Mouse (Mus musculus) heart, embryonic 12.5 days (tissue): ENCODE measurements around the gene Ptprr. TPM values are rescaled to one million over a fixed set of nuclear protein-coding genes. Genes with fewer than 3 reads are reported as not detected.

Experiments used
- ATAC-seq: fragments of 200-750 bp; cut with Nextera tagmentation; 2 replicates; pipeline ENCODE4 v1.8.0; 2017; ENCODE audit warnings: moderate TSS enrichment, moderate library complexity; ENCODE audit not compliant: insufficient number of reproducible peaks, low FRiP score
- H3K27ac ChIP-seq: fragments of 300-500 bp; sonication (generic); 2 replicates; pipeline ENCODE4 v1.5.1; 2016; ENCODE audit warnings: mild to moderate bottlenecking, moderate library complexity; ENCODE audit not compliant: poor library complexity, severe bottlenecking
- H3K27me3 ChIP-seq: fragments of 300-500 bp; sonication (generic); replicated peaks from 2 replicates; pipeline ENCODE4 v1.6.1; 2016; ENCODE audit warnings: mild to moderate bottlenecking, moderate library complexity
- H3K36me3 ChIP-seq: fragments of 300-500 bp; sonication (generic); 2 replicates; pipeline ENCODE4 v1.6.1; 2016; ENCODE audit warnings: mild to moderate bottlenecking, moderate library complexity
- H3K4me1 ChIP-seq: fragments of 300-500 bp; sonication (generic); replicated peaks from 2 replicates; pipeline ENCODE4 v1.6.1; 2016; ENCODE audit warnings: mild to moderate bottlenecking
- H3K4me2 ChIP-seq: fragments of 300-500 bp; sonication (generic); 2 replicates; pipeline ENCODE4 v1.6.1; 2016; ENCODE audit warnings: mild to moderate bottlenecking, moderate library complexity
- H3K4me3 ChIP-seq: fragments of 300-500 bp; sonication (generic); 2 replicates; pipeline ENCODE4 v1.5.1; 2016; ENCODE audit warnings: mild to moderate bottlenecking
- H3K9ac ChIP-seq: fragments of 300-500 bp; sonication (generic); 2 replicates; pipeline ENCODE4 v1.6.1; 2016; ENCODE audit warnings: mild to moderate bottlenecking, moderate library complexity
- H3K9me3 ChIP-seq: fragments of 300-500 bp; sonication (generic); replicated peaks from 2 replicates; pipeline ENCODE4 v1.6.1; 2016; ENCODE audit warnings: mild to moderate bottlenecking, moderate library complexity
- WGBS: fragments of 180-500 bp; shearing (Covaris S2); methylation state at CpG from one replicate; pipeline ENCODE4 v1.1.7; 2016; 5-methylcytosine and 5-hydroxymethylcytosine counted together
- polyA plus RNA-seq: library from polyadenylated mRNA; unstranded; fragments of >200 nt; fragmentation: Nextera tagmentation; extraction: Ambion mirVana; gene quantifications from 2 replicates; pipeline ENCODE4 v1.2.1, GENCODE M21; 2016

Ptprr gene
- polyA plus RNA-seq, 1 experiment from 2014 or later = 0.80 TPM

- H3K4me2 ChIP-seq = peak overlapping the region; percentile 1; the same call in 1 of the 2 replicates
- WGBS = 25% methylated on average over 4 of the region's 4 CpGs
These were observed 249.4 kb downstream of the Ptprr start for GRCm38 (mm10) chr10:116267434-116267822.

DNA sequence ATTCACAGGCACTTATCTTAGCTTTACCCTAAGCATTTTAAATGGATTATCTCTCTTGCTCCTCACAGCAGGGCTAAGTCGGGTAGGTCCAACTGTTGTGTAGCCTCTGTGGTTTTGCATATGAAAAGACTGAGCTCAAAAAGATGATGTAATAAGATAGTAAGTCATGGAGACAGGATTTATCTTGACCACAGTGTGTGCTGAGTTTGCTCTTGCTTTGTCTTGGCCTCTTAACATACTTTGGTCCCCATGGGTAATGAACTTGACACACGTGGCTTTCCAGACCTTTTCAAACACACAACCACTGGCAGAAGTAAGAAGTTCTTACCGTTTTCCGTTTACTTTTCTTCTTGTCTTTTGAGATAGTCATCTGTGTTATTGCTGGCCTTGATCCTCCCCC lies 250.3 kb downstream of the Ptprr start:
- no peak overlapping the region for H3K27ac ChIP-seq
- no peak overlapping the region for H3K4me2 ChIP-seq
- H3K4me1 ChIP-seq = peaks cover 49% of the 10 kb centered on the region
- no peaks in the 10 kb centered on the region for H3K9me3 ChIP-seq
- WGBS = 55% methylated on average over 4 of the region's 4 CpGs
- H3K36me3 ChIP-seq = no peaks in the 10 kb centered on the region
- H3K4me3 ChIP-seq = no peak overlapping the region
- ATAC-seq = no peak
- H3K27me3 ChIP-seq = no peaks in the 10 kb centered on the region
- H3K9ac ChIP-seq = no peak overlapping the region

More at GRCm38 (mm10) chr10:116267434-116267822, 249.4 kb downstream of the Ptprr start:
- Histone ChIP-seq H3K27ac (peak overlapping the region; percentile 78), H3K36me3 (no peaks in the 10 kb centered on the region), H3K4me3 (no peak overlapping the region), H3K9ac (no peak overlapping the region), H3K9me3 (no peaks in the 10 kb centered on the region), H3K4me1 (peaks cover 49% of the 10 kb centered on the region), H3K27me3 (no peaks in the 10 kb centered on the region)
- no peak for ATAC-seq

DNA sequence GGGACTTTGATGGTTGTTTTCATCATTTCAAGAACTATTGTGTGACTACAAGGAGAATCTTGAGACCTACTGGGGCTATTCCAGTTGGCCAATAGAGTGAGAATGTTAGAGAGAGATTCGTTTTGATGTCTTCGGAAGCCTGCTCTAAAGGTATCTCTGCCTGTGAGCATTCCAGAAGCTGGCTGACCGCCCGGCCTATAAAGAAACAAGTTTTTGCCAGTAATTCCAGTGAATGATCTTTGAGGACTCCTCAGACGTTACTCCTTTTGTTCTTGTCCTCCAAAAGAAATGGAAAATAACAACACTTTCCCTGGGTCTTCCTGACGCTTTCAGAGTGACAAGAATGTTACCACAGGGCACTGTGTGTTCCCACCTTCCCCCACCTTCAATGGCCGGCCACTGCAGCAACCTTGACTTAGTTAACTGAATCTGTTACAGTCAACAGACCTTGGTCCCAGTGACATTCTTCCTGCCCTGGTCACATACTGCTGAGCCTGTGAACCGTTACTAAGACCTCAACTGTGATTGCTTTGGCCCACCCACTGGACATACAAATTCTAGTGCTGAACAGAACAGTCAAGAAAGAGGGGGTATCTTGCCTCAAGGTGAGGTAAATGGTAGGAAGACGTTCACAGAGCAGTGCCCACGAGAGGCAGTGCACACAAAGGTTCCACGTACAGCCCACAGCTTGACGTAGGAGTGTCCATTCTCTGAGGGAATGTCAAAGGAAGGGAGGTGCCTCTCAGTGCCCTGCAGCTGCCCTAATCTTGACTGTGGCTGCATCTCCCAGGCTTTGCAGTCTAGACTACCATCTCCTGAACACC lies 252.8 kb downstream of the Ptprr start:
- no peak for ATAC-seq
- WGBS = 56% methylated on average over 12 of the region's 12 CpGs

DNA sequence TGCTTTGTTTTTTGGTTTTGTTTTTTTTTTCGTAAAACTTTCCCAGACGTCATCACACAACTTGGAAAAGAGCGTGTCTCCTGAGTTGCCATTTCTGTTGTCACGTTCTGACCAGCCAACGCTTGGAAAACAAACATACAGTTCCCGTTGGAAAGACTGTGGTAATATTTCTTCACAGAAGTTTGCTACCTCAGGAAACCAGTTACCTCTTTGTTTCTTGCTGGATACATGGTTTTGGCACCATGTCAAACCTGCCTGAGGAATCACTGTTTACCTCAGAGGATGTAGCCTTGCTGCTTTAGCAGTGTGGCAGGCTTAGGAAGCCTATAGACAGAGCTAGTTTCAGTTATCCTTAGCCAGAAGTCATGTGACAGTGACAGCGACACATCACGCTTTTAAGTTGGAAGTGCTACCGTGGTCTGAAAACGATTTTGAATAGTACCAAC lies 253.5 kb downstream of the Ptprr start:
- H3K4me1 ChIP-seq = peaks cover 43% of the 10 kb centered on the region
- H3K9ac ChIP-seq = no peak overlapping the region
- H3K27ac ChIP-seq = peak overlapping the region; percentile 68
- no peak overlapping the region for H3K4me3 ChIP-seq
- H3K9me3 ChIP-seq = no peaks in the 10 kb centered on the region
- H3K27me3 ChIP-seq = no peaks in the 10 kb centered on the region
- H3K4me2 ChIP-seq = no peak overlapping the region
- H3K36me3 ChIP-seq = no peaks in the 10 kb centered on the region
- ATAC-seq = no peak
- 76% methylated on average over 10 of the region's 10 CpGs for WGBS

More for the DNA sequence above, 252.8 kb downstream of the Ptprr start:
- Histone ChIP-seq H3K36me3 (no peaks in the 10 kb centered on the region), H3K27me3 (no peaks in the 10 kb centered on the region), H3K9me3 (no peaks in the 10 kb centered on the region), H3K4me1 (peaks cover 47% of the 10 kb centered on the region), H3K27ac (peak overlapping the region; percentile 68), H3K4me2 (no peak overlapping the region), H3K9ac (no peak overlapping the region), H3K4me3 (no peak overlapping the region)

DNA sequence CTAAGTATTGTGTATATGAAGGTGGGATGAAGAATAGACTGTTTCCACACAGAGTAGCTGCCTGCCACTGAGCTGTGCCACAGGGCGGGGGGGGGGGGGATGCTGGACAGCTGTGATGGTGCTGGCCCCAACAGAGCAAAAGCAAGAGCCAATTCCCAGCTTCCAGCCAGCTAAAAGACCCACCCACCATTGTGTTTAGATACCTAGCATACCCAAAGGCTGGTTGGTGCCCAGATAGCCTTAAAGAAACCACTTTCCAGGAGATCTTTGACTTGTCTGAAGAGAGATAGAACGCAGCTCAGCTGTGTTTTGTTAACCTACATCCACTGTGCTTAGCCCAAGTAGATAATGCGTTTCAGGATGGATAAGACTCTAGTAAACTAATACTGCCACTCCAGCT lies 254.1 kb downstream of the Ptprr start:
- Histone ChIP-seq H3K4me2 (no peak overlapping the region), H3K9me3 (no peaks in the 10 kb centered on the region), H3K4me3 (no peak overlapping the region), H3K4me1 (peaks cover 37% of the 10 kb centered on the region), H3K27ac (no peak overlapping the region), H3K36me3 (no peaks in the 10 kb centered on the region), H3K9ac (no peak overlapping the region), H3K27me3 (no peaks in the 10 kb centered on the region)
- WGBS = 46% methylated on average over 3 of the region's 3 CpGs
- ATAC-seq = no peak

- ATAC-seq = no peak
- Histone ChIP-seq H3K4me2 (peak within 1 kb of the TSS; percentile 39), H3K4me3 (peak within 1 kb of the TSS; percentile 43), H3K27ac (peak within 1 kb of the TSS; percentile 68), H3K4me1 (peaks cover 23% of the 10 kb centered on the region), H3K9ac (peak within 1 kb of the TSS; percentile 56), H3K9me3 (no peaks in the 10 kb centered on the region), H3K36me3 (no peaks in the 10 kb centered on the region), H3K27me3 (no peaks in the 10 kb centered on the region)
- WGBS = 47% methylated on average over 7 of the region's 7 CpGs
These were observed 257.3 kb downstream of the Ptprr start, which contains the start of gene Ptprb for GRCm38 (mm10) chr10:116275280-116275679. TSS of gene Ptprb (plus strand) at chr10:116275523.

GRCm38 (mm10) chr10:116286697-116287344 lies 268.8 kb downstream of the Ptprr start:
- WGBS = 80% methylated on average over 7 of the region's 7 CpGs
- H3K9me3 ChIP-seq = no peaks in the 10 kb centered on the region
- no peak overlapping the region for H3K4me2 ChIP-seq
- peaks cover 10% of the 10 kb centered on the region; the same call in 1 of the 2 replicates for H3K4me1 ChIP-seq
- H3K27ac ChIP-seq = no peak overlapping the region
- H3K4me3 ChIP-seq = no peak overlapping the region
- no peak overlapping the region for H3K9ac ChIP-seq
- H3K36me3 ChIP-seq = 0 out of 2 replicates have a peak, but pooled peaks cover 8% of the 10 kb centered on the region
- no peaks in the 10 kb centered on the region for H3K27me3 ChIP-seq
- ATAC-seq = peak; percentile 22; the same call in 1 of the 2 replicates

GRCm38 (mm10) chr10:116288130-116288529 lies 270.1 kb downstream of the Ptprr start:
- Histone ChIP-seq H3K4me1 (peaks cover 15% of the 10 kb centered on the region; the same call in 1 of the 2 replicates), H3K27ac (no peak overlapping the region), H3K4me2 (no peak overlapping the region), H3K9ac (no peak overlapping the region), H3K27me3 (no peaks in the 10 kb centered on the region), H3K4me3 (no peak overlapping the region), H3K9me3 (no peaks in the 10 kb centered on the region), H3K36me3 (0 out of 2 replicates have a peak, but pooled peaks cover 8% of the 10 kb centered on the region)
- peak; percentile 44; the same call in 1 of the 2 replicates for ATAC-seq
- 22% methylated on average over 9 of the region's 9 CpGs for WGBS

DNA sequence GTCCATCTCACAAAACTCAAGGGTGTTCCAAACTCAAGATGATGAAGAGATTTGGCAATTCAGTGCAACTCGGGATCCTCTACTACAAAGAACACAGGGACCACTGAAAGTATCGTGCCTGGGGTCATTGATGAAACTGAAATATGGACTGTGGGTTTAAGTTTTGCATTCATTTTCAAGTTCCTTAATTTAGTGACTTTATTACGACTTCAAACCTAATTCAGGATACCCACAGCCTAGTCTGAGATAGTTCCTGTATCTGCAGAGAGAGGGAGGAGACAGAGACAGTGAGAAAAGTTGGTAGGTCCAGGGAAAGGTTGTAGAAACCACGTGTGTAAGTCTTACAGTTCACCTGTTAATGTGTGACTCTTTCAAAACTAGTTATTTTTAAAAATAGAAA lies 272.5 kb downstream of the Ptprr start:
- 76% methylated on average over 4 of the region's 4 CpGs for WGBS
- no peak overlapping the region for H3K9ac ChIP-seq

DNA sequence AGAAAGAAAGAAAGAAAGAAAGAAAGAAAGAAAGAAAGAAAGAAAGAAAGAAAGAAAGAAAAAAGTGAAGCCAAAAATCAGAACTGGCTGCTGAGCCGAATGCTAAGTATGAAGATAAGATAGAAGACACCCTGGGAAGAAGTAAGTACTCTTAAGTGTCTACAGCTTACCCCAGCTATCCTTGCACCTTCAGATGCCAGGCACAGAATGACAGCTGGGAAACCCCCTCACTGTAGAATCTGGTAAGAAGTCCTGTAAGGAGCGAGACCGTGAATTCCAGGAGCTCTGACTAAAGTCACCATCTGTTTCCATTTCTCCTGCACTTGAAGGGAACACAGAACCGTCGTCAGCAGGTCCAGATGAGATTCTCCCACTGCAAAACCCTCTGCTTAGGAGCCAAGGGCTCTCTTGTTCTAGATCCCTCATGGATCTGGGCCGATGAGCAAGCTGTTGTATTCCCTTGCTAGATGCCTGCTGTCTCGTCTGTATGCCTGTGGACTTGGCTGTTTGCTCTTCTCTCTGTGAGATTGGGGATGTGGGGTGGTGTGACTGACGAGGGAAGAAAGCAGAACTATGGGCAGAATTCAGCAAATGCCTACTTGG lies 273.2 kb downstream of the Ptprr start:
- Histone ChIP-seq H3K36me3 (no peaks in the 10 kb centered on the region), H3K9ac (no peak overlapping the region), H3K4me1 (peaks cover 16% of the 10 kb centered on the region; the same call in 1 of the 2 replicates), H3K4me3 (no peak overlapping the region), H3K9me3 (no peaks in the 10 kb centered on the region), H3K27me3 (no peaks in the 10 kb centered on the region), H3K27ac (no peak overlapping the region), H3K4me2 (no peak overlapping the region)
- no peak for ATAC-seq
- WGBS = 28% methylated on average over 8 of the region's 8 CpGs

More for the DNA sequence above, 272.5 kb downstream of the Ptprr start:
- H3K9me3 ChIP-seq = no peaks in the 10 kb centered on the region
- no peak for ATAC-seq
- no peak overlapping the region for H3K4me2 ChIP-seq
- H3K27me3 ChIP-seq = no peaks in the 10 kb centered on the region
- H3K27ac ChIP-seq = no peak overlapping the region
- H3K4me3 ChIP-seq = no peak overlapping the region
- peaks cover 16% of the 10 kb centered on the region; the same call in 1 of the 2 replicates for H3K4me1 ChIP-seq
- H3K36me3 ChIP-seq = no peaks in the 10 kb centered on the region

DNA sequence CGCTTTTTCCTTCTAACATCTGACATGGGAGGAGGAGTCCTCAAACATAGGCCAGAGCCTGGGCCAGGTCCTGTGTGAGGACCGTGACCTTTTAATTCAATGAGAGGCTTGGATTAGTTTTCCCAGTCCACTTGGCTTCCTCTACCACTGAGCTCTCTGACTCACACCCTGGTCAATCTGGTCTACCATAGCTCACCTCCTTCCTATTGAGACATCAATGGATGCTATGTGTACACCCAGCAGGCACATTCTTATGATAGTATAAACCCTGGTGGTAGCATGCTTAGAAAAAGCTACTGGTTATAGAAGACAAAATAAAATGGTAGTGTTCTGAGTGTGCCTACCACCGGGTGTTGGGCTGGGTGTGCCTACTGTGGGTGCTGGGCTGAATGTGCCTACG lies 278.4 kb downstream of the Ptprr start:
- no peak overlapping the region for H3K27ac ChIP-seq
- H3K9me3 ChIP-seq = no peaks in the 10 kb centered on the region
- peaks cover 40% of the 10 kb centered on the region for H3K4me1 ChIP-seq
- no peak overlapping the region for H3K4me3 ChIP-seq
- ATAC-seq = no peak
- no peak overlapping the region for H3K4me2 ChIP-seq
- H3K9ac ChIP-seq = no peak overlapping the region
- no peaks in the 10 kb centered on the region for H3K36me3 ChIP-seq
- peaks cover 13% of the 10 kb centered on the region for H3K27me3 ChIP-seq
- 74% methylated on average over 4 of the region's 4 CpGs for WGBS
